Comparison of ENCODE assay signal across 8 mouse cellular contexts in genomic region chr9:41326772-41327560, GRCm38 (mm10).
A peak's percentile ranks its signal among the peaks of the same experiment; 100 is the strongest.
DNase-seq lines count a peak whose midpoint lies in the region; ATAC-seq lines count a peak whose summit lies in the region.

No protein-coding gene starts in this region.

- peaks cover 37% of the 10 kb centered on the region for H3K4me1 ChIP-seq in hindbrain, embryonic 15.5 days (replicated peaks)

- peak overlapping the region; percentile 76 for H3K27ac ChIP-seq in hindbrain, embryonic 15.5 days (replicated peaks)

- H3K36me3 ChIP-seq in hindbrain, embryonic 15.5 days: no peaks in the 10 kb centered on the region

- no peaks in the 10 kb centered on the region for H3K9me3 ChIP-seq in hindbrain, embryonic 15.5 days

- 8% methylated on average over 10 of the region's 10 CpGs for WGBS in hindbrain, embryonic 15.5 days

- no peaks in the 10 kb centered on the region for H3K27me3 ChIP-seq in hindbrain, embryonic 15.5 days

- H3K4me2 ChIP-seq in hindbrain, embryonic 15.5 days: peak overlapping the region; percentile 45

- ATAC-seq in hindbrain, embryonic 15.5 days (ENCODE audit: low FRiP score, low read depth): peak; percentile 71; the same call in 1 of the 2 replicates
- no peak for ATAC-seq in inflammation-experienced regulatory T-cells, adult 6 months

- no peak overlapping the region for H3K9ac ChIP-seq in hindbrain, embryonic 15.5 days

- peak; percentile 36 for DNase-seq in urinary bladder, postnatal 14 days (ENCODE audit: low spot score)
- no peak for DNase-seq in urinary bladder, adult 2 months (ENCODE audit: low spot score)
- peak; percentile 15 to 23 for DNase-seq in gastrocnemius, adult 8-10 months (ENCODE audit: low spot score in 2 of 2)
- peak; percentile 57 to 61 for DNase-seq in lung, adult 18-20 months
- DNase-seq in ovary, adult 18-20 months (ENCODE audit: low spot score): peak; percentile 55
- DNase-seq in thymus, postnatal 4 days: no peak

- H3K4me3 ChIP-seq in hindbrain, embryonic 15.5 days: peak overlapping the region; percentile 15; the same call in 1 of the 2 replicates

Comparison
In these comparisons a context has a peak if more than half of its experiments do, and no peak if none do; other contexts are left out.
1. DNase-seq: peak in urinary bladder, postnatal 14 days (single experiment), gastrocnemius, adult 8-10 months (2 of 2), lung, adult 18-20 months (2 of 2) and ovary, adult 18-20 months (single experiment); none in urinary bladder, adult 2 months (single experiment) and thymus, postnatal 4 days (single experiment).